Mouse (Mus musculus): Measurements from ENCODE around the gene 5830473C10Rik.
"Not testable (repeated sequence)": the region's sequence is repeated elsewhere in the genome, so short reads cannot be mapped to it uniquely, and the experiment has no call there.

GRCm38 (mm10) chr5:90612751-90613150 is 51.8 kb downstream of the 5830473C10Rik start:
- TF ChIP-seq CTCF (IDR thresholded peaks at IDR 0.05; ENCODE audit: insufficient read depth, low read length); POLR2A (IDR thresholded peaks at IDR 0.05; ENCODE audit: borderline replicate concordance, extremely low read depth, low read depth, low read length): not testable (repeated sequence)

All from lung, adult 2 months (tissue).